Mouse (Mus musculus) layer of hippocampus, adult 8-10 months (tissue): ENCODE data around the gene Rims3. TPM values are rescaled to one million over a fixed set of nuclear protein-coding genes. Genes with fewer than 3 reads are reported as not detected.
A peak's percentile ranks its signal among the peaks of the same experiment; 100 is the strongest.

ENCODE experiments used
- DNase-seq, 2 experiments: peaks; one replicate each; pipeline ENCODE4 v3.0.0; 2022; ENCODE audit warnings: low spot score in 2 of 2
- total RNA-seq, 4 experiments: library from RNA; stranded (reverse); gene quantifications; 2 replicates each; pipeline ENCODE4 v1.2.4; 2022

Gene Rims3
- 10 to 100 TPM; 32.7 to 43.9 (median 40.0) TPM for total RNA-seq

DNA sequence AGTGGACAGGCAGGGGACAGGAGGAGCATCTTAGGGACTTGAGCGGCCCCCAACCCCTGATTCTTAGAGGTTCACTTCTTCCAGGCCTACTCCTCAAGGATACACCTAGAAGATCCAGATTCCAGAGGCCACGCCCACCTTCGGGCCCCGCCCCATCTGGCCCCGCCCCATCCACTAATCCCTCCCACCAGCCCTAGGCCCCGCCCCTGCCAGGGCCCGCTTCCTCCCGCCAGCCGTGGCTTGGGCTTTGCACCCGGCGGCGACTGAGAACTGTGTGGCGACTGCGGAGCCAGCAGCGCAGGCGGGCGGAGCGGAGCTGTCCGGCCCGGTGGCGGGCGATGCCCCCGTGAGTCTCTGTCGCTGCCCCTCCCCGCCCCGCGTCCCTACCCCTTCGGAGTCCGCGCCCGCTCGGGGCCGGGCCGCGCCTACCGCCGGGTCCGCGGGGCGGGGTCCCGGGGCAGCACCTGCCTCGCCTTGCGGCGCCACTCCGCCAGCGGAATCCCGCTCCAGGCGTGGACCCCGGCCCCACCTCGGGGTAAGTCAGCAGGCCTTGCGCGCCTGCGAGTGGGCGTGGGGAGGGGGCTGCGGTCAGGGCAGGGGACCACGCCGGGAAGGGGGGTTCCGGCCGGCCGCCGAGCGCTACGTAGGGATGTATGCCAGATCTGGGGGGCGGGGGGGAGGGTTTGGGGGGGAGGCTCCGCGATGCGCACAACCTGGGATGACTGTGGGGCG, at the start of gene Rims3:
Gene Rims3 (plus strand): TSS at position 229 of the 732 bp plus-strand sequence.
- DNase-seq: no peak

- DNase-seq: no peak
Observed at GRCm38 (mm10) chr4:120805816-120806215, 48.8 kb upstream of the Rims3 start.

DNA sequence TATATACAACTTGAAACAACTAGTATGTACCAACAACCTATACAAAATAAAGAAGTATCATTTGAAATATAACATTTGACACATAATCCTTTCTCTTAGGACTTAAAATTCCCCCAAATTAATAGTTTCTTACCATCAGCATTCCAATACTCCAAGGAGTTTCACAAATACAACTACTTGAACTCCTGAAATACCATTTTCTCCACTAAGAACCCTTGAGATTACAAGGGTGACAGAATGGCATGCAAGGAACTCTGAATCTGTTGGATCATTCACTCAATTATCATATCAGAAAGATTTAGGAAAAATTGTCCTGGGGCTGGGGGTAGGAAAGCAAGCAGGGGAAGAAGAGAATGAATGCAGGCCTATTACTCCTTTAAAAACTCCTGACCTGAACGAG, 40.9 kb upstream of the Rims3 start:
- DNase-seq: no peak

- DNase-seq: no peak
Observed at GRCm38 (mm10) chr4:120814171-120814570, 40.4 kb upstream of the Rims3 start.

DNA sequence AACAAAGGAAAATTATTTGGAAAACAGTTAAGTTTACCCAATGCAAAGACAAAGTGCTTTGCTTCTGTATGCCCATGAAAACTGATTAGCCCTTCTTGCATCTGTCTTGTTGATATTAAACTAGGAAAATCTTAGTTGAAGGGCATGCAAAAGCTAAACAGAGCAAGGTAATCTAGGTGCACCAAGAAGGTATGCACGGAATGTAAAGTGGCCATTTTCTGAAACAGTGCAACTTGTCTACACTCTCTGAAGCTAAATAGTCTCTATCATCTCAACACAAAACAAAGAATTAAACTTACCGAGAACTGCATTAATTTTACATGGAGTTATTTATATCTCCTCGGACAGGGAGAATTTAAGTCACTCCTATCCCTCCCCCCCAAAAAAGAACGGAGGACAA, 39.5 kb upstream of the Rims3 start:
- no peak for DNase-seq

GRCm38 (mm10) chr4:120815622-120816334, 38.8 kb upstream of the Rims3 start:
- DNase-seq: peak; percentile 81 to 88

DNA sequence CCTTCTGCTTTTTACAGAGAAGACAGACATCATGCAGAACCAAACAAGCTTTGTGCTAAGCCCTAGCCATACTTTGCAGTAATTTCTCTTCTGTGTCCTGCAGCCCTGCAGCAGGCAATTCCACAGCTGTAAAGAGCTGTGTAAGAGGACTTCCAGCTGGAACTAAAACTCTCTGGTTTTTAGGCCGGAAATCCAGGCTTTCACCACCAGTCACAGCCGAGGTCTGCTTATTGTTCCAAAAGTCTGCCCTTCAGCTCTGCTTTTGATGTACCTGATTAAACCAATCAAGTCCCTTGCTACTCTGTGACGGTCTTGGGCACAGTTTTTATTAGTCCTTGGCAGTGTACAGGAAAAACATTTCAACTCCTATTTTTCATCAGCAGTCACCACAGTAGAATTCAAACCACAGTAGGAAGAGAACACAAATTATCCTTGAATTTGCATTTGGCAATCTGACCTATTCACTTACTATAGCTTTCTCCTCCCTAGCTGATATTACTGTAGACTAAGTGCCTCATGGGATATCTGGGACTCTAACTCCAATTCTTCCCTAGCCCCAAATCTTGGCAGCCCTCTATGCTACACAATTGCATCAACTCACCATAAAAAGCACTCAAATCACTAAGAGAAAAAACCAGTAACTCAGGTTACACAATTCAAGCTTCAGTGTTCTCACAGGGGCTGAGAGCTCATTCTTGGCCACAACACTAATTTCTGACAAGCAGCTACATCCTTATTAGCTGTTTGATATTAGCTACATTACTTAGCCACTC, 37.4 kb upstream of the Rims3 start:
- DNase-seq: no peak

GRCm38 (mm10) chr4:120817951-120818350, 36.7 kb upstream of the Rims3 start:
- DNase-seq: no peak

GRCm38 (mm10) chr4:120819296-120819695, 35.3 kb upstream of the Rims3 start:
- no peak for DNase-seq

GRCm38 (mm10) chr4:120819871-120820270, 34.7 kb upstream of the Rims3 start:
- DNase-seq: no peak

- DNase-seq: no peak
Observed at GRCm38 (mm10) chr4:120822191-120822911, 32.3 kb upstream of the Rims3 start.

GRCm38 (mm10) chr4:120825100-120825553, 29.5 kb upstream of the Rims3 start:
- DNase-seq: peak; percentile 91 to 95

DNA sequence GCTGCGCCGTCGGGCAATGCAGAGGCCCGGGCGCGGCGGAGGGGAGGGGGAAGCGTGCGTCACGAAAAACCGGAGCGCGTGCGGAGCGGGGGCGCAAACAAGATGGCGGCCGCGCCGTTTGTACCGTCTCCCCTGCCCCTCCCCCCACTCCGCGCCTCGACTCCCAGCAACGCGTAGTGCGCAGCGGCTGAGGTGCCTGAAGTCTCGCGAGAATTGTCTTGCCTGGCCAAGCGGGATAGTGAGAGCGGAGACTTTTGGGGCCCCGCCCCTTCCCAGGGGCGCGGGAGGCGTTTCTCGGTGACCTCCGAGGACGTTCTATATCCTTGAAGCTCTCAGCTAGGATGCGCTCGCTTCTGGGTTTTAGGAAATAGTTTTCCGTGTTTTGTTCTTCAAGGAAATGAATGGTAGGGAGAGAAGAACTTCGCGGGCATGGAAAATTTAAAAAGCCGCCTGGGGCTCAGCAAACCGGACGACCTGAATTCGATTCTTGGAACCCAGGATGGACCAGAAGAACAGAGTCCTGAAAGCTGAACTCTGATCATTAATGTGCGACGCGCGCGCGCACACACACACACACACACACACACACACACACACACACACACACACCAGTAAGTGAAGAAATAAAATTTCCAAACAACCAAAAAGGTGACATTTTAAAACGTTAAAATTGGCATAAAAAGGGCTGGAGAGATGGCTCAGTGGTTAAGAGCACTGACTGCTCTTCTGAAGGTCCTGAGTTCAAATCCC, 28.9 kb upstream of the Rims3 start:
- peak; percentile 95 to 97 for DNase-seq

- no peak for DNase-seq
Observed at GRCm38 (mm10) chr4:120826418-120826817, 28.2 kb upstream of the Rims3 start.

- peak; percentile 26 to 43 for DNase-seq
Observed at GRCm38 (mm10) chr4:120830767-120831166, 23.8 kb upstream of the Rims3 start.

DNA sequence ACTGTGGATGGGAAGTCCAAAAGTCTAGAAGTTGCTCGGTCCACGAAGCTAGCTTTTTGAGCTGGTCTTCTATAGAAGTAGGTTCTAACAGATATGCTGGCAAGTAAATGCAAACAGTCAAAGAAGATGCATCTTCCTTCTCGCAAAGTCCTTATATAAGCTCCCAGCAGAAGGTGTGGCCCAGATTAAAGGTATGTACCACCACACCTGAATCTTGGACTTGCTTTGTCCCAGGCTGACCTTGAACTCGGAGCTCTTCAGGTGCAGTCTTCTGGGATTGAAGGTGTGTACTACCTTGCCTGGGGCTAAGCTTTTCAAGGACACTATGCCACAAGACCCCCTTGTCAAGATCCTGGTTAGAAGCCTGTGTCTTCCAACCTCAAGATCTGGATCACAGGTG, 23.1 kb upstream of the Rims3 start, which contains the start of gene Nfyc:
Gene Nfyc (minus strand): TSS at position 101 of the 400 bp plus-strand sequence.
- no peak for DNase-seq

GRCm38 (mm10) chr4:120841342-120841741, 13.3 kb upstream of the Rims3 start:
- no peak for DNase-seq

GRCm38 (mm10) chr4:120844423-120845082, 10.1 kb upstream of the Rims3 start:
- no peak for DNase-seq

DNA sequence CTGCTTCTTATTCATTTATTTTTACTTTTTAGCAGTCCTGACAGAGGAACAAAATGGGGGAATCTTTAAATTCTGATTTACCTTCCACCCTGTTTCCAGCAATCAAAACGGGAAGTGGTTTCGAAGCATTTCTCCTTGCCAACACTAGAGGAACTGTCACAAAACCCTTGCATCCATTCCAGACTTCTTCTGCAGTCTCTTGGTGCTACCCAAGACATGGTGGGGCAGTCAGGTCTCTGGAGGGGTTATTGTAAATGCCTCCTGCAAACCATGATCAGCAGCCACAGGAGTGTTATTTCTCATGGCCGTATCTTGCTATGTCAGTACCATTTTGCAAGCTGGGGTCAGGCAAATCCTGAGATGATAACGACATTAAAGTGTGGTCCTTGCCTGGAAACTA, 9.5 kb upstream of the Rims3 start:
- DNase-seq: no peak

DNA sequence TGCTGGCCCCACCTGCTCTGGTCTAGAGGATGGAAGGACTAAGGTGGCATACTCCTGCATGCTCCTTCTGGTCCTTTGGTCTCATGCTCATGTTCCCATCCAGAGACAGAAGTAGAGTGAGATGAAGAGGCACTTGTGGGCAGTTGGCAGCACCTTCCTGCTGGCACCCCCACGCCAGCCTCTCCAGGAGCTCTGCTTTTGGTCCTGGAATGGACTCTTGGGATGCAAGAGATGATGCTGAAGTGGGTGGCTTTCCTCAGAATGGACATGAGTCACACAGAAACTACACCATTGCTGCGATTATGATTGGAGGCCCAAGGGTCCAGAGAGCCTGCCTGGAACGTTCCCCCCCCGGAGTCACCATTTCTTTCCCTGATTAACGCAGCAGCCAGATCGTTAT, 5.7 kb upstream of the Rims3 start:
- DNase-seq: no peak
